12 mouse cellular contexts compared by ENCODE assay signal in the genomic region with DNA sequence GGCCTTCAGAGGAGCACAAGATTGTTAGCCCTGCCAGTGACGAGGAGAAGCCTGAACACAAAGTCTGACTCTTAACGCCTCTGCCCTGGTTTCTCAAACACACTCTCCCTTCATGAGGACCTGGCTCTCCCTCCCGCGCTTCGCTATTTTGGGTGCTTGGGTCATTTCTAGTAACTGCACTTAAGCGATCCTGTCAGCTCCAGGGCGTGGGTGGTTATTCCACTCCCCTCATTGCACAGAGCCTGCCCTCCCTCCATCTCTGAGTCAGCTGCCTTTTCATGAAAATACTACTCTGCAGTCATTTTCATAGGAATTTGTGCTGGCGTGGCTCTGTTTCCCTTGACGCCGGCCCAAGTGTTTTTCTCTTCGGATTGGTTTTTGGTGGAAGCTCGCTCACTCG. TPM values are rescaled to one million over a fixed set of nuclear protein-coding genes. Genes with fewer than 3 reads are reported as not detected.
A peak's percentile ranks its signal among the peaks of the same experiment; 100 is the strongest.
DNase-seq lines count a peak whose midpoint lies in the region; ATAC-seq and TF ChIP-seq lines count a peak whose summit lies in the region.
"Had no signal": no experiment of that assay in that cellular context is flagged by ENCODE, and none has a peak within 500 bp of the region (broad histone marks: within the 10 kb centered on the region; RNA-seq: fewer than 3 reads in every experiment).

No protein-coding gene starts in this region.

- no peak overlapping the region for H3K4me2 ChIP-seq in kidney, postnatal 0 days (ENCODE audit: low read length)
- H3K4me2 ChIP-seq in kidney, embryonic 15.5 days = no peak overlapping the region
- H3K4me2 ChIP-seq in forebrain, embryonic 11.5 days (ENCODE audit: low read depth, low read length, severe bottlenecking) = no peak overlapping the region
- H3K4me2 ChIP-seq: heart, embryonic 15.5 days; midbrain, embryonic 13.5 days had no signal

- TF ChIP-seq CTCF in kidney, postnatal 0 days (IDR thresholded peaks at IDR 0.05; ENCODE audit: low read depth) = no peak

- no peak overlapping the region for H3K4me3 ChIP-seq in kidney, postnatal 0 days (replicated peaks; ENCODE audit: low read depth, low read length)
- H3K4me3 ChIP-seq in kidney, embryonic 15.5 days (replicated peaks) = no peak overlapping the region
- H3K4me3 ChIP-seq in midbrain, embryonic 10.5 days = no peak overlapping the region
- no peak overlapping the region for H3K4me3 ChIP-seq in forebrain, embryonic 11.5 days (ENCODE audit: low read depth, low read length)
- H3K4me3 ChIP-seq: heart, embryonic 15.5 days; midbrain, embryonic 13.5 days had no signal

- WGBS in kidney, postnatal 0 days = 51% methylated on average over 13 of the region's 13 CpGs
- WGBS in kidney, embryonic 15.5 days = 61% methylated on average over 13 of the region's 13 CpGs
- WGBS in midbrain, embryonic 10.5 days = 86% methylated on average over 13 of the region's 13 CpGs
- WGBS in forebrain, embryonic 11.5 days = 85% methylated on average over 13 of the region's 13 CpGs

- no peak overlapping the region for H3K9ac ChIP-seq in kidney, postnatal 0 days (ENCODE audit: low read depth, low read length)
- no peak overlapping the region for H3K9ac ChIP-seq in kidney, embryonic 15.5 days
- no peak overlapping the region for H3K9ac ChIP-seq in forebrain, embryonic 11.5 days (ENCODE audit: low read length)
- H3K9ac ChIP-seq: heart, embryonic 15.5 days; midbrain, embryonic 13.5 days had no signal

- H3K27me3 ChIP-seq in kidney, postnatal 0 days (ENCODE audit: insufficient read depth, low read length) = no peaks in the 10 kb centered on the region
- peaks cover 10% of the 10 kb centered on the region; the same call in 1 of the 2 replicates for H3K27me3 ChIP-seq in kidney, embryonic 15.5 days
- H3K27me3 ChIP-seq in midbrain, embryonic 10.5 days (ENCODE audit: low read depth, poor library complexity, severe bottlenecking) = no peaks in the 10 kb centered on the region
- no peaks in the 10 kb centered on the region for H3K27me3 ChIP-seq in forebrain, embryonic 11.5 days (ENCODE audit: control insufficient read depth, insufficient read depth, low read length)
- H3K27me3 ChIP-seq: CH12.LX; heart, embryonic 15.5 days; midbrain, embryonic 13.5 days had no signal

- no peaks in the 10 kb centered on the region for H3K36me3 ChIP-seq in kidney, postnatal 0 days (ENCODE audit: insufficient read depth, low read length)
- H3K36me3 ChIP-seq in kidney, embryonic 15.5 days = no peaks in the 10 kb centered on the region
- H3K36me3 ChIP-seq in midbrain, embryonic 10.5 days = no peaks in the 10 kb centered on the region
- no peaks in the 10 kb centered on the region for H3K36me3 ChIP-seq in forebrain, embryonic 11.5 days (ENCODE audit: control insufficient read depth, insufficient read depth, low read length)
- H3K36me3 ChIP-seq: heart, embryonic 15.5 days; midbrain, embryonic 13.5 days had no signal

- ATAC-seq in kidney, postnatal 0 days (replicated peaks; ENCODE audit: low FRiP score, low read depth) = no peak
- no peak for ATAC-seq in kidney, embryonic 15.5 days (replicated peaks; ENCODE audit: low FRiP score)
- ATAC-seq in frontal cortex, adult (ENCODE audit: low TSS enrichment) = peak; percentile 88
- no peak for ATAC-seq in forebrain, embryonic 11.5 days (replicated peaks; ENCODE audit: low FRiP score)
- ATAC-seq: midbrain, embryonic 13.5 days had no signal

- H3K4me1 ChIP-seq in kidney, postnatal 0 days (replicated peaks; ENCODE audit: insufficient read depth, low read length) = no peaks in the 10 kb centered on the region
- peaks cover 15% of the 10 kb centered on the region; the same call in 1 of the 2 replicates for H3K4me1 ChIP-seq in kidney, embryonic 15.5 days
- H3K4me1 ChIP-seq in midbrain, embryonic 10.5 days = no peaks in the 10 kb centered on the region
- no peaks in the 10 kb centered on the region for H3K4me1 ChIP-seq in forebrain, embryonic 11.5 days (replicated peaks; ENCODE audit: control insufficient read depth, insufficient read depth, low read length)
- H3K4me1 ChIP-seq: midbrain, embryonic 13.5 days had no signal

- peak; percentile 57 for DNase-seq in kidney, postnatal 0 days (ENCODE audit: low spot score)
- DNase-seq in layer of hippocampus, postnatal 36 days = peak; percentile 32 to 34
- peak; percentile 52 to 61 for DNase-seq in right cerebral cortex, postnatal 10 days (ENCODE audit: low spot score in 2 of 2)
- DNase-seq in midbrain, embryonic 10.5 days (ENCODE audit: low spot score) = no peak
- DNase-seq in forebrain, embryonic 11.5 days (ENCODE audit: low spot score) = no peak
- DNase-seq in cerebellum, postnatal 36 days = no peak
- DNase-seq: adrenal gland, postnatal 25 days had no signal

- H3K9me3 ChIP-seq in kidney, postnatal 0 days (replicated peaks; ENCODE audit: low read length) = no peaks in the 10 kb centered on the region
- H3K9me3 ChIP-seq in kidney, embryonic 15.5 days (replicated peaks) = no peaks in the 10 kb centered on the region
- no peaks in the 10 kb centered on the region for H3K9me3 ChIP-seq in midbrain, embryonic 10.5 days (replicated peaks)
- H3K9me3 ChIP-seq in forebrain, embryonic 11.5 days (ENCODE audit: control insufficient read depth, low read length) = no peaks in the 10 kb centered on the region
- H3K9me3 ChIP-seq: heart, embryonic 15.5 days; midbrain, embryonic 13.5 days had no signal

- H3K27ac ChIP-seq in kidney, postnatal 0 days = no peak overlapping the region
- H3K27ac ChIP-seq in kidney, embryonic 15.5 days = no peak overlapping the region
- no peak overlapping the region for H3K27ac ChIP-seq in midbrain, embryonic 10.5 days (replicated peaks)
- H3K27ac ChIP-seq in forebrain, embryonic 11.5 days (ENCODE audit: low read depth, low read length) = no peak overlapping the region
- H3K27ac ChIP-seq: heart, embryonic 15.5 days; midbrain, embryonic 13.5 days had no signal

RNA-seq across cellular contexts. Expression of a gene that starts 13.2 kb away (rescaled TPM):
- 6.4 TPM in 2 replicates for polyA plus RNA-seq in kidney, postnatal 0 days (2015; fragmentation: Nextera tagmentation; extraction: Ambion mirVana)
- polyA plus RNA-seq in kidney, embryonic 15.5 days (2015; fragmentation: Nextera tagmentation; extraction: Ambion mirVana) = 6.7 and 8.4 TPM in 2 replicates
- 1 to 10 TPM; 3.2 to 3.6 TPM for total RNA-seq in layer of hippocampus, postnatal 36 days (2021)
- polyA plus RNA-seq in midbrain, embryonic 10.5 days (2016; fragmentation: Nextera tagmentation; extraction: Ambion mirVana) = 1.4 and 1.7 TPM in 2 replicates
- polyA plus RNA-seq in forebrain, embryonic 11.5 days (2014; fragmentation: Nextera tagmentation; extraction: Ambion mirVana) = 1.8 and 2.1 TPM in 2 replicates

Comparison
In these comparisons a context has a peak if more than half of its experiments do, and no peak if none do; other contexts are left out.
1. DNase-seq: peak in kidney, postnatal 0 days (single experiment), layer of hippocampus, postnatal 36 days (2 of 2) and right cerebral cortex, postnatal 10 days (2 of 2); none in midbrain, embryonic 10.5 days (single experiment), forebrain, embryonic 11.5 days (single experiment) and cerebellum, postnatal 36 days (0 of 2).